ENCODE assay signal across 13 mouse cellular contexts in the genomic region with DNA sequence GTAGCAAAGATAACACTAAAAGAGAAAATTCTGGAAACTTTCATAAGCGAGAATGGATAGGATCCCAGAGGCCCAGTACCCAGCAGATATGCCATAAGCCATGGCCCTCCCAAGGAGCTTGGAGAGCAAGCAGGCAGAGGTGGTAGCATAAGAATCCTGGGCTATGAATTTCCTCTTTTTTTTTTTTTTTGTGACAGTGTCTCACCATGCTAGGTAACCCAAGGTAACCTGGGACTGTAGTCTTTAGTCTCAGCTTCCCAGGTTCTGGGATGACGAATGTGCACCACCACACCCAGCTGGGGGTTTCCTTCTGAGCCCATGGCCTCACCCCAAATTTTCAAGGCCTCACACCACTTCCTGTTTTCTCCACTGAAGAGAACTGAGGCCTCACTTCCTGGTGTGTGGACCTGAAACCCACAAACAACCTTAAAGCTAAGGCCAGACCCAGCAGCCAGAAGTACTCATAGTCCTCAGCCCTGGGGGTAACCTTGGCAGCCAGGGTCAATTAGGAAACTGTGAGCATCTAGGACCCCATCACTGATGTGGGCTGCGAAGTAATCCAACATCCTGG. TPM values are rescaled to one million over a fixed set of nuclear protein-coding genes. Genes with fewer than 3 reads are reported as not detected.
DNase-seq lines count a peak whose midpoint lies in the region; ATAC-seq and TF ChIP-seq lines count a peak whose summit lies in the region.
"Had no signal": no experiment of that assay in that cellular context is flagged by ENCODE, and none has a peak within 500 bp of the region (broad histone marks: within the 10 kb centered on the region; RNA-seq: fewer than 3 reads in every experiment).

No protein-coding gene starts in this region.

- DNase-seq in CD4-positive helper T cell, adult 2 months (ENCODE audit: low read depth, low spot score) = peak; percentile 90
- peak; percentile 82 for DNase-seq in MEL (ENCODE audit: low read depth, low spot score)
- DNase-seq in spleen, adult 12 weeks (ENCODE audit: low spot score) = peak; percentile 45
- DNase-seq in adrenal gland, postnatal 36 days = no peak
- DNase-seq in ovary, postnatal 14 days (ENCODE audit: low spot score) = no peak

- peak; percentile 50 to 60 for TF ChIP-seq EP300 in MEL (IDR thresholded peaks at IDR 0.05; ENCODE audit: low read depth in 1 of 2, low read length in 2 of 2)

- no peak overlapping the region for H3K4me3 ChIP-seq in MEL (ENCODE audit: control insufficient read depth in 1 of 2, insufficient read depth in 1 of 2, low read depth in 2 of 2, low read length in 2 of 2)
- no peak overlapping the region for H3K4me3 ChIP-seq in liver, embryonic 15.5 days (replicated peaks)
- H3K4me3 ChIP-seq in hindbrain, embryonic 16.5 days (ENCODE audit: low read length) = no peak overlapping the region
- H3K4me3 ChIP-seq: embryonic facial prominence, embryonic 10.5 days; forebrain, embryonic 15.5 days; midbrain, embryonic 15.5 days had no signal

- no peak for ATAC-seq in liver, embryonic 15.5 days (ENCODE audit: insufficient read depth)
- no peak for ATAC-seq in hindbrain, embryonic 16.5 days
- ATAC-seq: forebrain, embryonic 15.5 days; hindbrain, postnatal 0 days; midbrain, embryonic 15.5 days had no signal

- 52% methylated on average over 3 of the region's 3 CpGs for WGBS in liver, embryonic 15.5 days (ENCODE audit: insufficient replicate concordance)
- WGBS in hindbrain, embryonic 16.5 days = 88% methylated on average over 3 of the region's 3 CpGs

- no peak overlapping the region; the same call in 1 of the 2 replicates for H3K4me2 ChIP-seq in liver, embryonic 15.5 days
- H3K4me2 ChIP-seq in hindbrain, embryonic 16.5 days (ENCODE audit: low read length) = no peak overlapping the region
- H3K4me2 ChIP-seq: forebrain, embryonic 15.5 days; midbrain, embryonic 15.5 days had no signal

- H3K27me3 ChIP-seq in MEL (ENCODE audit: control insufficient read depth in 1 of 2, insufficient read depth in 2 of 2, low read length in 2 of 2) = no peaks in the 10 kb centered on the region
- no peaks in the 10 kb centered on the region for H3K27me3 ChIP-seq in liver, embryonic 15.5 days
- H3K27me3 ChIP-seq in hindbrain, embryonic 16.5 days (replicated peaks; ENCODE audit: control insufficient read depth, insufficient read depth, low read length) = no peaks in the 10 kb centered on the region
- H3K27me3 ChIP-seq: forebrain, embryonic 15.5 days; midbrain, embryonic 15.5 days had no signal

- H3K27ac ChIP-seq in MEL (ENCODE audit: control insufficient read depth, low read depth, low read length) = peak overlapping the region; percentile 63
- peak overlapping the region; percentile 43 for H3K27ac ChIP-seq in liver, embryonic 15.5 days (replicated peaks)
- no peak overlapping the region for H3K27ac ChIP-seq in hindbrain, embryonic 16.5 days (ENCODE audit: low read depth, low read length)
- H3K27ac ChIP-seq: embryonic facial prominence, embryonic 10.5 days; forebrain, embryonic 15.5 days; hindbrain, postnatal 0 days; midbrain, embryonic 15.5 days had no signal

- TF ChIP-seq RAD21 in MEL (IDR thresholded peaks at IDR 0.05; ENCODE audit: low read depth, low read length) = no peak

- H3K4me1 ChIP-seq in MEL (ENCODE audit: control insufficient read depth in 1 of 2, insufficient read depth in 2 of 2, low read length in 2 of 2) = peaks cover 23 to 26% of the 10 kb centered on the region in 2 experiments
- peaks cover 22% of the 10 kb centered on the region for H3K4me1 ChIP-seq in liver, embryonic 15.5 days (replicated peaks)
- no peaks in the 10 kb centered on the region for H3K4me1 ChIP-seq in hindbrain, embryonic 16.5 days (ENCODE audit: control insufficient read depth, insufficient read depth, low read depth, low read length)
- H3K4me1 ChIP-seq: embryonic facial prominence, embryonic 10.5 days; forebrain, embryonic 15.5 days; midbrain, embryonic 15.5 days had no signal

- H3K9me3 ChIP-seq in MEL (replicated peaks; ENCODE audit: insufficient read depth, low read length) = no peaks in the 10 kb centered on the region
- no peaks in the 10 kb centered on the region for H3K9me3 ChIP-seq in liver, embryonic 15.5 days (replicated peaks)
- H3K9me3 ChIP-seq in hindbrain, embryonic 16.5 days (ENCODE audit: control insufficient read depth, low read length) = no peaks in the 10 kb centered on the region
- H3K9me3 ChIP-seq: embryonic facial prominence, embryonic 10.5 days; forebrain, embryonic 15.5 days; midbrain, embryonic 15.5 days had no signal

- TF ChIP-seq CTCF in MEL (IDR thresholded peaks at IDR 0.05 in 2 of 3, conservative IDR thresholded peaks at IDR 0.05 in 1 of 3; ENCODE audit: control insufficient read depth in 1 of 3, insufficient read depth in 1 of 3, low read depth in 2 of 3, low read length in 3 of 3, poor library complexity in 1 of 3, severe bottlenecking in 1 of 3) = no peak

- H3K36me3 ChIP-seq in MEL (ENCODE audit: control insufficient read depth in 1 of 2, insufficient read depth in 2 of 2, low read length in 2 of 2) = peaks cover 17 to 29% of the 10 kb centered on the region in 2 experiments
- H3K36me3 ChIP-seq in liver, embryonic 15.5 days (replicated peaks) = peaks cover 84% of the 10 kb centered on the region
- peaks cover 43% of the 10 kb centered on the region for H3K36me3 ChIP-seq in hindbrain, embryonic 16.5 days (ENCODE audit: control insufficient read depth, insufficient read depth, low read length)

- H3K9ac ChIP-seq in MEL (ENCODE audit: control insufficient read depth, low read depth, low read length, poor library complexity, severe bottlenecking) = no peak overlapping the region
- no peak overlapping the region for H3K9ac ChIP-seq in liver, embryonic 15.5 days
- no peak overlapping the region for H3K9ac ChIP-seq in hindbrain, embryonic 16.5 days (ENCODE audit: low read depth, low read length)
- H3K9ac ChIP-seq: forebrain, embryonic 15.5 days; midbrain, embryonic 15.5 days had no signal

- no peak for TF ChIP-seq POLR2A in MEL (IDR thresholded peaks at IDR 0.05; ENCODE audit: control insufficient read depth in 1 of 2, insufficient read depth in 1 of 2, low read depth in 1 of 2, low read length in 2 of 2, poor library complexity in 1 of 2)

- peaks cover 7% of the 10 kb centered on the region; the same call in 1 of the 2 replicates for H3K79me2 ChIP-seq in MEL (ENCODE audit: control insufficient read depth, insufficient read depth, low read length, poor library complexity)

TF ChIP-seq in MEL, 35 proteins besides CTCF, POLR2A, EP300 and RAD21 (continues in another document):
- TF ChIP-seq ZNF384 (IDR thresholded peaks at IDR 0.05; ENCODE audit: low read depth, low read length) (peak; percentile 88), CHD2 (IDR thresholded peaks at IDR 0.05; ENCODE audit: low read length) (no peak), HCFC1 (IDR thresholded peaks at IDR 0.05; ENCODE audit: low read depth, low read length) (peak; percentile 49; the same call in 1 of the 2 replicates), ZKSCAN1 (IDR thresholded peaks at IDR 0.05; ENCODE audit: low read depth, low read length) (no peak), MAFK (IDR thresholded peaks at IDR 0.05; ENCODE audit: borderline replicate concordance, low read depth, low read length) (no peak), SMC3 (IDR thresholded peaks at IDR 0.05; ENCODE audit: low read depth, low read length) (no peak), ELF1 (IDR thresholded peaks at IDR 0.05; ENCODE audit: low read depth, low read length) (peak; percentile 89), CHD1 (IDR thresholded peaks at IDR 0.05; ENCODE audit: low read depth, low read length) (no peak), SIN3A (IDR thresholded peaks at IDR 0.05; ENCODE audit: low read length) (peak; percentile 53; the same call in 1 of the 2 replicates), MXI1 (IDR thresholded peaks at IDR 0.05; ENCODE audit: low read depth, low read length) (no peak)

RNA-seq across cellular contexts. Expression of gene Rab8a, which starts 8.2 kb away (rescaled TPM):
- 95.2 and 97.4 TPM in 2 replicates for total RNA-seq in MEL (2012; rRNA removed)
- 100 to 1,000 TPM in 1 of 2 experiments, not detected in 1; 139 TPM for polyA plus RNA-seq in MEL (2012; ENCODE audit: insufficient read depth in 1 of 2, insufficient read length in 2 of 2, low read depth in 1 of 2, low replicate concordance in 2 of 2, missing spikeins in 1 of 2)
- polyA plus RNA-seq in liver, embryonic 15.5 days (2015; fragmentation: Nextera tagmentation; extraction: Ambion mirVana) = 66.4 and 69.7 TPM in 2 replicates
- total RNA-seq in adrenal gland, postnatal 36 days (2021) = 10 to 100 TPM; 56.8 to 67.0 TPM
- 84.3 and 87.7 TPM in 2 replicates for polyA plus RNA-seq in hindbrain, embryonic 16.5 days (2015; fragmentation: Nextera tagmentation; extraction: Ambion mirVana)

RNA-seq across cellular contexts. Expression of gene Hsh2d, which starts 20.3 kb away (rescaled TPM):
- total RNA-seq in MEL (2012; rRNA removed) = 0.04 TPM in 1 of 2 replicates, not detected in the other
- under 1 TPM in 1 of 2 experiments, not detected in 1; 0.13 TPM for polyA plus RNA-seq in MEL (2012; ENCODE audit: insufficient read depth in 1 of 2, insufficient read length in 2 of 2, low read depth in 1 of 2, low replicate concordance in 2 of 2, missing spikeins in 1 of 2)
- polyA plus RNA-seq in liver, embryonic 15.5 days (2015; fragmentation: Nextera tagmentation; extraction: Ambion mirVana) = 0.26 and 0.33 TPM in 2 replicates
- not detected for total RNA-seq in adrenal gland, postnatal 36 days (2021)
- not detected in 2 replicates for polyA plus RNA-seq in hindbrain, embryonic 16.5 days (2015; fragmentation: Nextera tagmentation; extraction: Ambion mirVana)
- total RNA-seq: hindbrain, postnatal 0 days had no signal
- polyA plus RNA-seq: embryonic facial prominence, embryonic 10.5 days; forebrain, embryonic 15.5 days; hindbrain, postnatal 0 days; limb, embryonic 11.5 days; midbrain, embryonic 15.5 days had no signal

RNA-seq across cellular contexts. Expression of gene Tpm4, which starts 34.4 kb away (rescaled TPM):
- total RNA-seq in MEL (2012; rRNA removed) = 0.12 TPM in 1 of 2 replicates, not detected in the other
- polyA plus RNA-seq in MEL (2012; ENCODE audit: insufficient read depth in 1 of 2, insufficient read length in 2 of 2, low read depth in 1 of 2, low replicate concordance in 2 of 2, missing spikeins in 1 of 2) = under 1 TPM in 1 of 2 experiments, not detected in 1; 0.36 TPM
- 80.7 and 82.6 TPM in 2 replicates for polyA plus RNA-seq in liver, embryonic 15.5 days (2015; fragmentation: Nextera tagmentation; extraction: Ambion mirVana)
- 100 to 1,000 TPM; 198 to 284 TPM for total RNA-seq in adrenal gland, postnatal 36 days (2021)
- 174 and 197 TPM in 2 replicates for polyA plus RNA-seq in hindbrain, embryonic 16.5 days (2015; fragmentation: Nextera tagmentation; extraction: Ambion mirVana)

RNA-seq across cellular contexts. Expression of gene Cib3, which starts 43.5 kb away (rescaled TPM):
- not detected in 2 replicates for total RNA-seq in MEL (2012; rRNA removed)
- not detected for polyA plus RNA-seq in MEL (2012; ENCODE audit: insufficient read depth in 1 of 2, insufficient read length in 2 of 2, low read depth in 1 of 2, low replicate concordance in 2 of 2, missing spikeins in 1 of 2)
- polyA plus RNA-seq in liver, embryonic 15.5 days (2015; fragmentation: Nextera tagmentation; extraction: Ambion mirVana) = not detected in 2 replicates
- total RNA-seq in adrenal gland, postnatal 36 days (2021) = under 1 TPM in 1 of 2 experiments, not detected in 1; 0.72 TPM
- polyA plus RNA-seq in hindbrain, embryonic 16.5 days (2015; fragmentation: Nextera tagmentation; extraction: Ambion mirVana) = not detected in 2 replicates
- total RNA-seq: hindbrain, postnatal 0 days had no signal
- polyA plus RNA-seq: embryonic facial prominence, embryonic 10.5 days; forebrain, embryonic 15.5 days; hindbrain, postnatal 0 days; large intestine, adult 2 months; limb, embryonic 11.5 days; midbrain, embryonic 15.5 days had no signal

RNA-seq across cellular contexts. Expression of gene Gm11034, which starts 44.3 kb away (rescaled TPM):
- total RNA-seq in MEL (2012; rRNA removed) = not detected in 2 replicates
- polyA plus RNA-seq in MEL (2012; ENCODE audit: insufficient read depth in 1 of 2, insufficient read length in 2 of 2, low read depth in 1 of 2, low replicate concordance in 2 of 2, missing spikeins in 1 of 2) = not detected
- not detected in 2 replicates for polyA plus RNA-seq in liver, embryonic 15.5 days (2015; fragmentation: Nextera tagmentation; extraction: Ambion mirVana)
- not detected for total RNA-seq in adrenal gland, postnatal 36 days (2021)
- polyA plus RNA-seq in hindbrain, embryonic 16.5 days (2015; fragmentation: Nextera tagmentation; extraction: Ambion mirVana) = not detected in 2 replicates
- total RNA-seq: hindbrain, postnatal 0 days had no signal
- polyA plus RNA-seq: embryonic facial prominence, embryonic 10.5 days; forebrain, embryonic 15.5 days; hindbrain, postnatal 0 days; large intestine, adult 2 months; limb, embryonic 11.5 days; midbrain, embryonic 15.5 days had no signal

Comparison
In these comparisons a context has a peak if more than half of its experiments do, and no peak if none do; other contexts are left out.
1. DNase-seq: peak in CD4-positive helper T cell, adult 2 months (single experiment), MEL (single experiment) and spleen, adult 12 weeks (single experiment); none in adrenal gland, postnatal 36 days (0 of 2) and ovary, postnatal 14 days (single experiment).
2. RNA of gene Tpm4, which starts 34.4 kb away (polyA plus RNA-seq): 174 to 197 TPM in hindbrain, embryonic 16.5 days and 80.7 to 82.6 TPM in liver, embryonic 15.5 days; 0.36 TPM in MEL; every median in the first group is over 10 times any median in the second.